Mouse (Mus musculus): ENCODE data around the gene Zfc3h1. TPM values are rescaled to one million over a fixed set of nuclear protein-coding genes. Genes with fewer than 3 reads are reported as not detected.

Zfc3h1 gene
- total and polyA plus RNA-seq, 2 experiments from 2014 or later: 11.0 to 43.9 TPM

GRCm38 (mm10) chr10:115462646-115463045 lies 77.9 kb downstream of the Zfc3h1 start:
- H3K4me2 ChIP-seq (ENCODE audit: low read depth, low read length): no peak overlapping the region
- H3K4me3 ChIP-seq (ENCODE audit: low read length): no peak overlapping the region
- WGBS: 78% methylated on average over 5 of the region's 5 CpGs
- H3K36me3 ChIP-seq (ENCODE audit: insufficient read depth, low read length): no peaks in the 10 kb centered on the region
- no peaks in the 10 kb centered on the region for H3K4me1 ChIP-seq (ENCODE audit: insufficient read depth, low read length)
- H3K27me3 ChIP-seq (ENCODE audit: insufficient read depth, low read length): no peaks in the 10 kb centered on the region
- H3K27ac ChIP-seq: no peak overlapping the region
- no peak overlapping the region for H3K9ac ChIP-seq (replicated peaks; ENCODE audit: low read length)
- DNase-seq (ENCODE audit: low spot score): no peak
- H3K9me3 ChIP-seq (ENCODE audit: low read length): no peaks in the 10 kb centered on the region
- TF ChIP-seq CTCF (IDR thresholded peaks at IDR 0.05; ENCODE audit: low read depth): no peak
- no peak for ATAC-seq

GRCm38 (mm10) chr10:115465072-115465471 lies 80.3 kb downstream of the Zfc3h1 start:
- TF ChIP-seq CTCF (IDR thresholded peaks at IDR 0.05; ENCODE audit: low read depth): no peak

GRCm38 (mm10) chr10:115465778-115466177 lies 81.0 kb downstream of the Zfc3h1 start:
- H3K4me1 ChIP-seq (ENCODE audit: insufficient read depth, low read length): no peaks in the 10 kb centered on the region
- no peak overlapping the region for H3K27ac ChIP-seq
- H3K4me2 ChIP-seq (ENCODE audit: low read depth, low read length): no peak overlapping the region
- H3K27me3 ChIP-seq (ENCODE audit: insufficient read depth, low read length): no peaks in the 10 kb centered on the region
- WGBS: 71% methylated on average over 6 of the region's 6 CpGs
- H3K9me3 ChIP-seq (ENCODE audit: low read length): no peaks in the 10 kb centered on the region
- DNase-seq (ENCODE audit: low spot score) (no peak), ATAC-seq (no peak)
- no peak for TF ChIP-seq CTCF (IDR thresholded peaks at IDR 0.05; ENCODE audit: low read depth)
- H3K36me3 ChIP-seq (ENCODE audit: insufficient read depth, low read length): no peaks in the 10 kb centered on the region
- H3K9ac ChIP-seq (replicated peaks; ENCODE audit: low read length): no peak overlapping the region
- H3K4me3 ChIP-seq (ENCODE audit: low read length): no peak overlapping the region

More at GRCm38 (mm10) chr10:115465072-115465471, 80.3 kb downstream of the Zfc3h1 start:
- H3K9me3 ChIP-seq (ENCODE audit: low read length): no peaks in the 10 kb centered on the region
- 64% methylated on average over 7 of the region's 7 CpGs for WGBS
- no peak overlapping the region for H3K4me3 ChIP-seq (ENCODE audit: low read length)
- no peaks in the 10 kb centered on the region for H3K27me3 ChIP-seq (ENCODE audit: insufficient read depth, low read length)
- DNase-seq (ENCODE audit: low spot score) (no peak), ATAC-seq (0 out of 2 replicates have a peak, but pooled peaks have one; percentile 59)
- no peak overlapping the region for H3K27ac ChIP-seq
- no peak overlapping the region for H3K4me2 ChIP-seq (ENCODE audit: low read depth, low read length)
- no peaks in the 10 kb centered on the region for H3K36me3 ChIP-seq (ENCODE audit: insufficient read depth, low read length)
- H3K9ac ChIP-seq (replicated peaks; ENCODE audit: low read length): no peak overlapping the region
- H3K4me1 ChIP-seq (ENCODE audit: insufficient read depth, low read length): no peaks in the 10 kb centered on the region

- no peak for ATAC-seq
- H3K9ac ChIP-seq (replicated peaks; ENCODE audit: low read length): no peak overlapping the region
- H3K9me3 ChIP-seq (ENCODE audit: low read length): no peaks in the 10 kb centered on the region
- no peaks in the 10 kb centered on the region for H3K27me3 ChIP-seq (ENCODE audit: insufficient read depth, low read length)
- no peak for DNase-seq (ENCODE audit: low spot score)
- no peak overlapping the region for H3K4me3 ChIP-seq (ENCODE audit: low read length)
- H3K27ac ChIP-seq: no peak overlapping the region
- H3K36me3 ChIP-seq (ENCODE audit: insufficient read depth, low read length): no peaks in the 10 kb centered on the region
- no peak for TF ChIP-seq CTCF (IDR thresholded peaks at IDR 0.05; ENCODE audit: low read depth)
- no peaks in the 10 kb centered on the region for H3K4me1 ChIP-seq (ENCODE audit: insufficient read depth, low read length)
- no peak overlapping the region for H3K4me2 ChIP-seq (ENCODE audit: low read depth, low read length)
- WGBS: 85% methylated on average over 8 of the region's 8 CpGs
Measured at GRCm38 (mm10) chr10:115467985-115468384, 83.2 kb downstream of the Zfc3h1 start.

GRCm38 (mm10) chr10:115468632-115469031 lies 83.9 kb downstream of the Zfc3h1 start:
- WGBS: 35% methylated on average over 7 of the region's 7 CpGs
- H3K9ac ChIP-seq (replicated peaks; ENCODE audit: low read length): no peak overlapping the region
- no peaks in the 10 kb centered on the region for H3K4me1 ChIP-seq (ENCODE audit: insufficient read depth, low read length)
- H3K4me3 ChIP-seq (ENCODE audit: low read length): no peak overlapping the region
- ATAC-seq (peak; percentile 49), DNase-seq (ENCODE audit: low spot score) (no peak)
- H3K27ac ChIP-seq: no peak overlapping the region
- H3K27me3 ChIP-seq (ENCODE audit: insufficient read depth, low read length): no peaks in the 10 kb centered on the region
- no peaks in the 10 kb centered on the region for H3K9me3 ChIP-seq (ENCODE audit: low read length)
- H3K4me2 ChIP-seq (ENCODE audit: low read depth, low read length): no peak overlapping the region
- H3K36me3 ChIP-seq (ENCODE audit: insufficient read depth, low read length): no peaks in the 10 kb centered on the region
- no peak for TF ChIP-seq CTCF (IDR thresholded peaks at IDR 0.05; ENCODE audit: low read depth)

GRCm38 (mm10) chr10:115469040-115469439 lies 84.3 kb downstream of the Zfc3h1 start:
- ATAC-seq (peak; percentile 82), DNase-seq (ENCODE audit: low spot score) (peak; percentile 67)
- WGBS: 14% methylated on average over 7 of the region's 7 CpGs
- Histone ChIP-seq H3K36me3 (ENCODE audit: insufficient read depth, low read length) (no peaks in the 10 kb centered on the region), H3K4me2 (ENCODE audit: low read depth, low read length) (no peak overlapping the region), H3K27ac (no peak overlapping the region), H3K4me1 (ENCODE audit: insufficient read depth, low read length) (no peaks in the 10 kb centered on the region), H3K9me3 (ENCODE audit: low read length) (no peaks in the 10 kb centered on the region), H3K27me3 (ENCODE audit: insufficient read depth, low read length) (no peaks in the 10 kb centered on the region), H3K4me3 (ENCODE audit: low read length) (no peak overlapping the region), H3K9ac (replicated peaks; ENCODE audit: low read length) (no peak overlapping the region)
- no peak for TF ChIP-seq CTCF (IDR thresholded peaks at IDR 0.05; ENCODE audit: low read depth)

- Histone ChIP-seq H3K4me1 (ENCODE audit: insufficient read depth, low read length) (no peaks in the 10 kb centered on the region), H3K27me3 (ENCODE audit: insufficient read depth, low read length) (no peaks in the 10 kb centered on the region), H3K9ac (replicated peaks; ENCODE audit: low read length) (no peak overlapping the region; the same call in 1 of the 2 replicates), H3K4me2 (ENCODE audit: low read depth, low read length) (peak overlapping the region; percentile 49), H3K9me3 (ENCODE audit: low read length) (no peaks in the 10 kb centered on the region), H3K4me3 (ENCODE audit: low read length) (peak overlapping the region; percentile 33), H3K36me3 (ENCODE audit: insufficient read depth, low read length) (no peaks in the 10 kb centered on the region), H3K27ac (peak overlapping the region; percentile 16; the same call in 1 of the 2 replicates)
- ATAC-seq: peak; percentile 66
- peak; percentile 68 for DNase-seq (ENCODE audit: low spot score)
- 46% methylated on average over 17 of the region's 17 CpGs for WGBS
- TF ChIP-seq CTCF (IDR thresholded peaks at IDR 0.05; ENCODE audit: low read depth): no peak
Measured at GRCm38 (mm10) chr10:115470621-115471334, 86.0 kb downstream of the Zfc3h1 start.
